Mouse (Mus musculus): ENCODE results near the gene Zdhhc12.

Zdhhc12 gene

GRCm38 (mm10) chr2:30047127-30047526 is 46.3 kb downstream of the Zdhhc12 start:
- in situ Hi-C loops (cut with MboI; ENCODE audit: unreplicated experiment in 2 of 2) = loop anchor here (10.0 to 25.0 kb wide), 4 partner anchors 115 to 888 kb away; partner anchors contain the start of gene Endog (in 1 of the 2)

- in situ Hi-C loops (cut with MboI; ENCODE audit: unreplicated experiment in 2 of 2) = loop anchor here (5.0 to 25.0 kb wide), 5 partner anchors 53 to 890 kb away; partner anchors contain the start of gene Endog (in 1 of the 2)
These were observed 48.9 kb downstream of the Zdhhc12 start for GRCm38 (mm10) chr2:30044550-30044949.

DNA sequence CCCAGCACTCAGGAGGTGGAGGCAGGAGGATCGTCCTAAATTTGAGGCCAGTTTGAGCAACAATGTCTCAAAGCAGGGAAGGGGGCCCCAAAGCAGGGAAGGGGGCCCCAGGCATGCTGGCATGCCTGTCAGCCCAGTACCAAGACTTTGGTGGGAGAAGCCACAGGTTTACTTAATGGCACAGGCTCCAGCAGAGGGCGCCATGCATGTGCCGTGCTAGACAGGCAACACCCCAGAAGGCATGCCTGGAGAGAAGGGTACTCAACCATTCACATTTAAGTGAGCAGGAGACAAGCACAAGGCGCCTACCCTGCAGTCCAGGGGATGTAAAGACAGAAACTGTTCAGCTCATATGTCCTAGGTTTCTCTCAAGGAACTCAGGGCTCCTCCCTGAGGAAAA is 51.0 kb downstream of the Zdhhc12 start:
- in situ Hi-C loops (cut with MboI; ENCODE audit: unreplicated experiment in 2 of 2) = loop anchor here (5.0 to 25.0 kb wide), 5 partner anchors 55 to 892 kb away; partner anchors contain the start of gene Endog (in 1 of the 2)
